Mouse (Mus musculus) 3T3-L1 (cell line): Measurements from ENCODE around the gene Kitl.

Experiments used
- DNase-seq: peaks from one replicate; pipeline ENCODE4 v3.0.0-alpha.2; 2015; ENCODE audit warnings: low read depth, low spot score

Gene Kitl

GRCm38 (mm10) chr10:100124452-100124851, 109.0 kb downstream of the Kitl start:
- no peak for DNase-seq

- no peak for DNase-seq
These were observed 112.7 kb downstream of the Kitl start for GRCm38 (mm10) chr10:100127837-100128743.

- no peak for DNase-seq
These were observed 116.2 kb downstream of the Kitl start for GRCm38 (mm10) chr10:100131657-100132056.

- DNase-seq = no peak
These were observed 116.9 kb downstream of the Kitl start for GRCm38 (mm10) chr10:100132304-100132703.

- no peak for DNase-seq
These were observed 123.1 kb downstream of the Kitl start for GRCm38 (mm10) chr10:100138552-100138951.

- DNase-seq = no peak
These were observed 132.7 kb downstream of the Kitl start for GRCm38 (mm10) chr10:100148123-100148522.
